Comparison of ENCODE assay signal across 8 mouse cellular contexts in genomic region chr9:57589224-57590126, GRCm38 (mm10). TPM values are rescaled to one million over a fixed set of nuclear protein-coding genes. Genes with fewer than 3 reads are reported as not detected.
A peak's percentile ranks its signal among the peaks of the same experiment; 100 is the strongest.
DNase-seq lines count a peak whose midpoint lies in the region; ATAC-seq lines count a peak whose summit lies in the region.

Gene Ulk3 (plus strand): TSS chr9:57589452.

- H3K4me1 ChIP-seq in embryonic facial prominence, embryonic 11.5 days (ENCODE audit: control insufficient read depth, insufficient read depth, low read length), result no peaks in the 10 kb centered on the region
- peaks cover 19% of the 10 kb centered on the region for H3K4me1 ChIP-seq in limb, embryonic 12.5 days (replicated peaks)
- peaks cover 11% of the 10 kb centered on the region for H3K4me1 ChIP-seq in midbrain, embryonic 14.5 days (ENCODE audit: control insufficient read depth, insufficient read depth, low read length)

- peak within 1 kb of the TSS; percentile 89 for H3K4me2 ChIP-seq in embryonic facial prominence, embryonic 11.5 days (ENCODE audit: low read depth, low read length)
- H3K4me2 ChIP-seq in limb, embryonic 12.5 days, result peak within 1 kb of the TSS; percentile 91
- H3K4me2 ChIP-seq in midbrain, embryonic 14.5 days (ENCODE audit: low read length), result peak within 1 kb of the TSS; percentile 88

- peak within 1 kb of the TSS; percentile 65; the same call in 1 of the 2 replicates for H3K27ac ChIP-seq in embryonic facial prominence, embryonic 11.5 days (replicated peaks; ENCODE audit: low read depth, low read length)
- peak within 1 kb of the TSS; percentile 87 for H3K27ac ChIP-seq in limb, embryonic 12.5 days
- peak within 1 kb of the TSS; percentile 77 for H3K27ac ChIP-seq in midbrain, embryonic 14.5 days (replicated peaks; ENCODE audit: low read depth, low read length)

- no peaks in the 10 kb centered on the region for H3K36me3 ChIP-seq in embryonic facial prominence, embryonic 11.5 days (replicated peaks; ENCODE audit: control insufficient read depth, insufficient read depth, low read depth, low read length)
- peaks cover 53% of the 10 kb centered on the region for H3K36me3 ChIP-seq in limb, embryonic 12.5 days
- peaks cover 45% of the 10 kb centered on the region for H3K36me3 ChIP-seq in midbrain, embryonic 14.5 days (ENCODE audit: control insufficient read depth, insufficient read depth, low read length)

- ATAC-seq in embryonic facial prominence, embryonic 11.5 days (replicated peaks; ENCODE audit: insufficient number of reproducible peaks, low FRiP score, low TSS enrichment, low read depth), result peak; percentile 71
- peak; percentile 85 for ATAC-seq in granulocyte monocyte progenitor cell, adult 5-6 weeks (replicated peaks; ENCODE audit: poor library complexity, severe bottlenecking)
- ATAC-seq in limb, embryonic 12.5 days (ENCODE audit: insufficient number of reproducible peaks, insufficient read depth, low FRiP score, low TSS enrichment, low read depth), result peak; percentile 83
- peak; percentile 76 for ATAC-seq in midbrain, embryonic 14.5 days (ENCODE audit: low FRiP score, low TSS enrichment)

- no peaks in the 10 kb centered on the region for H3K27me3 ChIP-seq in embryonic facial prominence, embryonic 11.5 days (ENCODE audit: control insufficient read depth, insufficient read depth, low read length)
- H3K27me3 ChIP-seq in limb, embryonic 12.5 days, result no peaks in the 10 kb centered on the region; the same call in 1 of the 2 replicates
- H3K27me3 ChIP-seq in midbrain, embryonic 14.5 days (ENCODE audit: control insufficient read depth, insufficient read depth, low read length), result no peaks in the 10 kb centered on the region

- peak within 1 kb of the TSS; percentile 72 for H3K9ac ChIP-seq in embryonic facial prominence, embryonic 11.5 days (replicated peaks; ENCODE audit: low read length)
- H3K9ac ChIP-seq in limb, embryonic 12.5 days (replicated peaks), result peak within 1 kb of the TSS; percentile 78
- peak within 1 kb of the TSS; percentile 87 for H3K9ac ChIP-seq in midbrain, embryonic 14.5 days (replicated peaks; ENCODE audit: low read length)

- WGBS in embryonic facial prominence, embryonic 11.5 days, result under 1% methylated on average over 58 of the region's 58 CpGs
- WGBS in limb, embryonic 12.5 days, result under 1% methylated on average over 58 of the region's 58 CpGs
- WGBS in midbrain, embryonic 14.5 days, result under 1% methylated on average over 58 of the region's 58 CpGs

- DNase-seq in layer of hippocampus, adult 11-12 months (ENCODE audit: low spot score), result peak; percentile 75
- DNase-seq in layer of hippocampus, adult 9-10 months (ENCODE audit: low spot score), result no peak
- peak; percentile 75 for DNase-seq in embryonic facial prominence, embryonic 11.5 days (ENCODE audit: low spot score)
- DNase-seq in kidney, adult 11 months, result peak; percentile 83
- DNase-seq in midbrain, embryonic 14.5 days, result peak; percentile 86
- DNase-seq in spleen, adult 12 weeks (ENCODE audit: low spot score), result peak; percentile 74

- no peaks in the 10 kb centered on the region for H3K9me3 ChIP-seq in embryonic facial prominence, embryonic 11.5 days (replicated peaks; ENCODE audit: control insufficient read depth, low read length)
- no peaks in the 10 kb centered on the region for H3K9me3 ChIP-seq in limb, embryonic 12.5 days
- H3K9me3 ChIP-seq in midbrain, embryonic 14.5 days (ENCODE audit: control insufficient read depth, low read length), result no peaks in the 10 kb centered on the region

- H3K4me3 ChIP-seq in embryonic facial prominence, embryonic 11.5 days (ENCODE audit: low read depth, low read length), result peak within 1 kb of the TSS; percentile 70
- H3K4me3 ChIP-seq in limb, embryonic 12.5 days (replicated peaks), result peak within 1 kb of the TSS; percentile 76
- H3K4me3 ChIP-seq in midbrain, embryonic 14.5 days (replicated peaks; ENCODE audit: low read depth, low read length), result peak within 1 kb of the TSS; percentile 73

RNA-seq across cellular contexts. Expression of gene Ulk3, which starts in this region (rescaled TPM):
- polyA plus RNA-seq in embryonic facial prominence, embryonic 11.5 days (2014; fragmentation: Nextera tagmentation; extraction: Ambion mirVana), result 5.2 and 6.1 TPM in 2 replicates
- 9.9 and 12.9 TPM in 2 replicates for total RNA-seq in granulocyte monocyte progenitor cell, adult 5-6 weeks (2014; fragmentation: Nextera tagmentation)
- total RNA-seq in granulocyte monocyte progenitor cell, adult 5-6 weeks (2017), result 3.1 and 6.0 TPM in 2 replicates
- 17.5 and 19.4 TPM in 2 replicates for polyA plus RNA-seq in limb, embryonic 12.5 days (2016; fragmentation: Nextera tagmentation; extraction: Ambion mirVana)
- 12.5 and 20.4 TPM in 2 replicates for polyA plus RNA-seq in midbrain, embryonic 14.5 days (2014; fragmentation: Nextera tagmentation; extraction: Ambion mirVana)
